Mouse (Mus musculus): ENCODE measurements around the gene Haus3.

- TF ChIP-seq CTCF (IDR thresholded peaks at IDR 0.05; ENCODE audit: borderline replicate concordance, insufficient read depth, low read depth, low read length) (no peak), POLR2A (IDR thresholded peaks at IDR 0.05; ENCODE audit: borderline replicate concordance, insufficient read depth, low read length) (no peak)
Measured at GRCm38 (mm10) chr5:34213659-34214058, 44.3 kb upstream of the Haus3 start.
